Comparison of ENCODE assay signal across 8 mouse cellular contexts in the genomic region with DNA sequence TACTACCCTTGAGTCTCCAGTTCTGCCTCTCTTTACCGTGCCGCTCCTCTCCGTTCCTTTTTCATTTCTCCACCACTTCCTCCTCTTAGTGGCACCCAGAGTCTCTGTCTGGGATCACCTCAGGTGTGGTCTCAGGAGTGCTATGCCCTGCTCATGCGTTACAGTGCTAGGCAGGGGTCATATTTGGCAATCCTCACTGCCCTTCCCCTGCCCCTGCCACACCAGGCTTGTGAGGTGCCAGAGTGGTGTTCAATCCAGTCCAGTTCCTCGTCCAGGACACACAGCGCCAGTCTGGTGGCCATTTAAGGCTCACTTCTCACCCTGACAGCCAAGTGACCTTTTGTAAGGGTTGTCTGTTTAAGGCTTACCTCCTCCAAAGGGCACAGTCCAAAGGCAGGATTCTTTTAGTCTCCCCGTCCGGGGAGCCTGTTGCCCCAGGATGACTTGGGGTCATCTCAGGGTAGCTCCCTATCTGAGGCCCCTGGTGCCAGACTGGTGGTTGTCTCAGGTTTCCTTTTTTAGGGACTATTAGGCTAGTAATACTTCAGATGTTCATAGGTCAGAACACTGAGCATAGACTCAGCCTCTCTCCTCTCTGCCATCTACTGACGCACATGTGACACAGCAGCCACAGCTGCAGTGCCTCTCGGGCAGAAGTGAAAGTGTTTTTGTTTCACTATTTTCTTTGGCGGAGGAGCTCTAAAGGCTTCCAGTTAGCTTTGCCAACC. TPM values are rescaled to one million over a fixed set of nuclear protein-coding genes. Genes with fewer than 3 reads are reported as not detected.
DNase-seq lines count a peak whose midpoint lies in the region; ATAC-seq and TF ChIP-seq lines count a peak whose summit lies in the region.

No protein-coding gene starts in this region.

- H3ac ChIP-seq in myocyte (ENCODE audit: control insufficient read depth, insufficient read length): no peak overlapping the region

- TF ChIP-seq POLR2A in myocyte (IDR thresholded peaks at IDR 0.05; ENCODE audit: insufficient read length, low read depth): no peak

- peak overlapping the region; percentile 55 for H3K4me2 ChIP-seq in heart, embryonic 12.5 days
- peak overlapping the region; percentile 41; the same call in 1 of the 2 replicates for H3K4me2 ChIP-seq in kidney, embryonic 15.5 days
- peak overlapping the region; percentile 81 for H3K4me2 ChIP-seq in myocyte (ENCODE audit: low read depth)

- no peak for ATAC-seq in heart, embryonic 12.5 days (ENCODE audit: insufficient number of reproducible peaks, low FRiP score)
- ATAC-seq in kidney, embryonic 15.5 days (replicated peaks; ENCODE audit: low FRiP score): peak; percentile 86

- whole genome bisulfite sequencing in heart, embryonic 12.5 days: 65% methylated on average over 11 of the region's 11 CpGs
- WGBS in kidney, embryonic 15.5 days: 63% methylated on average over 11 of the region's 11 CpGs

- no peaks in the 10 kb centered on the region for H3K36me3 ChIP-seq in heart, embryonic 12.5 days
- H3K36me3 ChIP-seq in kidney, embryonic 15.5 days: no peaks in the 10 kb centered on the region
- H3K36me3 ChIP-seq in myocyte (ENCODE audit: control insufficient read depth, insufficient read depth): no peaks in the 10 kb centered on the region

- 0 out of 2 replicates have a peak, but pooled peaks cover 3% of the 10 kb centered on the region for H3K4me1 ChIP-seq in heart, embryonic 12.5 days (replicated peaks)
- 0 out of 2 replicates have a peak, but pooled peaks cover 3% of the 10 kb centered on the region for H3K4me1 ChIP-seq in kidney, embryonic 15.5 days

- peak overlapping the region; percentile 33 for H3K4me3 ChIP-seq in heart, embryonic 12.5 days
- H3K4me3 ChIP-seq in kidney, embryonic 15.5 days (replicated peaks): peak overlapping the region; percentile 21; the same call in 1 of the 2 replicates
- H3K4me3 ChIP-seq in myocyte: peak overlapping the region; percentile 7

- peak; percentile 8 for DNase-seq in right cerebral cortex, adult 18-20 months
- DNase-seq in right cerebral cortex, postnatal 4 days: no peak
- DNase-seq in embryo, embryonic 11 days: peak; percentile 49
- DNase-seq in liver: peak; percentile 4
- no peak for DNase-seq in thymus, adult 18-20 months

- no peaks in the 10 kb centered on the region for H3K79me2 ChIP-seq in myocyte (ENCODE audit: control insufficient read depth, insufficient read depth)

- no peaks in the 10 kb centered on the region for H3K27me3 ChIP-seq in heart, embryonic 12.5 days (replicated peaks)
- H3K27me3 ChIP-seq in kidney, embryonic 15.5 days: no peaks in the 10 kb centered on the region
- no peaks in the 10 kb centered on the region for H3K27me3 ChIP-seq in myocyte (ENCODE audit: control insufficient read depth, insufficient read depth, insufficient read length)

- no peak overlapping the region for H3K27ac ChIP-seq in heart, embryonic 12.5 days (ENCODE audit: poor library complexity, severe bottlenecking)
- no peak overlapping the region for H3K27ac ChIP-seq in kidney, embryonic 15.5 days

- no peaks in the 10 kb centered on the region for H3K9me3 ChIP-seq in heart, embryonic 12.5 days (replicated peaks)
- no peaks in the 10 kb centered on the region for H3K9me3 ChIP-seq in kidney, embryonic 15.5 days (replicated peaks)

- H3K9ac ChIP-seq in heart, embryonic 12.5 days: no peak overlapping the region
- H3K9ac ChIP-seq in kidney, embryonic 15.5 days: no peak overlapping the region

TF ChIP-seq in myocyte, 11 proteins besides CTCF, POLR2A, EP300 and RAD21:
- TF ChIP-seq POLR2AphosphoS2 (IDR thresholded peaks at IDR 0.05; ENCODE audit: insufficient read length, low read depth) (no peak), USF1 (IDR thresholded peaks at IDR 0.05; ENCODE audit: low read depth) (peak; percentile 38), MYOD1 (IDR thresholded peaks at IDR 0.05; ENCODE audit: control insufficient read depth in 1 of 3, insufficient read length in 2 of 3, low read depth in 2 of 3) (peak in 1 of 3 experiments; percentile 20)

RNA-seq across cellular contexts. Expression of gene Hyal5, which starts 36.5 kb away (rescaled TPM):
- polyA plus RNA-seq in heart, embryonic 12.5 days (2016; fragmentation: Nextera tagmentation; extraction: Ambion mirVana): not detected in 2 replicates
- not detected in 2 replicates for polyA plus RNA-seq in kidney, embryonic 15.5 days (2015; fragmentation: Nextera tagmentation; extraction: Ambion mirVana)
- polyA plus RNA-seq in myocyte (2012; fragmentation: generic; extraction: Trizol): not detected

Comparison
In these comparisons a context has a peak if more than half of its experiments do, and no peak if none do; other contexts are left out.
1. DNase-seq: peak in right cerebral cortex, adult 18-20 months (single experiment), embryo, embryonic 11 days (single experiment) and liver (single experiment); none in right cerebral cortex, postnatal 4 days (single experiment) and thymus, adult 18-20 months (0 of 2).
2. Peak in every context shown above with its lines, with median percentiles within 50 percentile points of each other: H3K4me2 ChIP-seq and H3K4me3 ChIP-seq.